ENCODE assay signal across 22 mouse cellular contexts in genomic region chr7:115779544-115779943, GRCm38 (mm10).
A peak's percentile ranks its signal among the peaks of the same experiment; 100 is the strongest.
DNase-seq lines count a peak whose midpoint lies in the region; ATAC-seq and TF ChIP-seq lines count a peak whose summit lies in the region.
"Had no signal": no experiment of that assay in that cellular context is flagged by ENCODE, and none has a peak within 500 bp of the region (broad histone marks: within the 10 kb centered on the region; RNA-seq: fewer than 3 reads in every experiment).

No protein-coding gene starts in this region.

- H3K9ac ChIP-seq in heart, embryonic 12.5 days, result no peak overlapping the region
- H3K9ac ChIP-seq in heart, embryonic 14.5 days (ENCODE audit: low read length), result no peak overlapping the region
- H3K9ac ChIP-seq in heart, embryonic 11.5 days (ENCODE audit: low read depth, low read length), result no peak overlapping the region
- no peak overlapping the region for H3K9ac ChIP-seq in intestine, postnatal 0 days (ENCODE audit: low read depth, low read length)
- H3K9ac ChIP-seq in hindbrain, embryonic 11.5 days (ENCODE audit: low read depth, low read length), result no peak overlapping the region
- H3K9ac ChIP-seq: embryonic facial prominence, embryonic 13.5 days; embryonic facial prominence, embryonic 15.5 days; forebrain, embryonic 12.5 days had no signal

- peaks cover 2% of the 10 kb centered on the region; the same call in 1 of the 2 replicates for H3K9me3 ChIP-seq in heart, embryonic 12.5 days (replicated peaks)
- H3K9me3 ChIP-seq in heart, embryonic 14.5 days (ENCODE audit: control insufficient read depth, low read length), result no peaks in the 10 kb centered on the region
- H3K9me3 ChIP-seq in heart, embryonic 11.5 days (replicated peaks; ENCODE audit: control insufficient read depth, low read length), result no peaks in the 10 kb centered on the region
- H3K9me3 ChIP-seq in intestine, postnatal 0 days (ENCODE audit: control insufficient read depth), result no peaks in the 10 kb centered on the region
- no peaks in the 10 kb centered on the region for H3K9me3 ChIP-seq in hindbrain, embryonic 11.5 days (ENCODE audit: control insufficient read depth, low read length)
- H3K9me3 ChIP-seq: embryonic facial prominence, embryonic 13.5 days; embryonic facial prominence, embryonic 15.5 days; forebrain, embryonic 10.5 days; forebrain, embryonic 12.5 days had no signal

- no peak for TF ChIP-seq CTCF in intestine, postnatal 0 days (IDR thresholded peaks at IDR 0.05; ENCODE audit: low read depth)

- no peaks in the 10 kb centered on the region for H3K27me3 ChIP-seq in heart, embryonic 12.5 days (replicated peaks)
- H3K27me3 ChIP-seq in heart, embryonic 14.5 days (ENCODE audit: control insufficient read depth, insufficient read depth, low read length), result no peaks in the 10 kb centered on the region
- H3K27me3 ChIP-seq in heart, embryonic 11.5 days (ENCODE audit: control insufficient read depth, insufficient read depth, low read length), result no peaks in the 10 kb centered on the region
- no peaks in the 10 kb centered on the region for H3K27me3 ChIP-seq in intestine, postnatal 0 days (replicated peaks; ENCODE audit: control insufficient read depth, insufficient read depth, low read length)
- H3K27me3 ChIP-seq in hindbrain, embryonic 11.5 days (ENCODE audit: control insufficient read depth, insufficient read depth, low read length), result no peaks in the 10 kb centered on the region
- H3K27me3 ChIP-seq: embryonic facial prominence, embryonic 13.5 days; embryonic facial prominence, embryonic 15.5 days; forebrain, embryonic 12.5 days had no signal

- intact Hi-C loops in heart, postnatal 36 days (cut with DNase I), result no loop called here

- WGBS in heart, embryonic 12.5 days, result 91% methylated on average over 2 of the region's 2 CpGs
- 70% methylated on average over 2 of the region's 2 CpGs for WGBS in heart, embryonic 14.5 days
- 81% methylated on average over 2 of the region's 2 CpGs for WGBS in heart, embryonic 11.5 days (ENCODE audit: insufficient replicate concordance)
- WGBS in intestine, postnatal 0 days, result 60% methylated on average over 2 of the region's 2 CpGs
- 93% methylated on average over 2 of the region's 2 CpGs for WGBS in hindbrain, embryonic 11.5 days

- ATAC-seq in heart, embryonic 12.5 days (ENCODE audit: insufficient number of reproducible peaks, low FRiP score), result no peak
- ATAC-seq in heart, embryonic 14.5 days (ENCODE audit: insufficient number of reproducible peaks, insufficient read depth, low FRiP score, low read depth), result no peak
- ATAC-seq in heart, embryonic 11.5 days (replicated peaks; ENCODE audit: insufficient number of reproducible peaks, low FRiP score, low TSS enrichment), result no peak
- peak; percentile 68 for ATAC-seq in intestine, postnatal 0 days
- no peak for ATAC-seq in hindbrain, embryonic 11.5 days (ENCODE audit: low FRiP score)
- ATAC-seq: forebrain, embryonic 14.5 days had no signal

- H3K4me2 ChIP-seq in heart, embryonic 12.5 days, result no peak overlapping the region
- no peak overlapping the region for H3K4me2 ChIP-seq in heart, embryonic 14.5 days (ENCODE audit: low read length)
- no peak overlapping the region for H3K4me2 ChIP-seq in heart, embryonic 11.5 days
- H3K4me2 ChIP-seq in intestine, postnatal 0 days (replicated peaks; ENCODE audit: low read depth), result no peak overlapping the region
- H3K4me2 ChIP-seq in hindbrain, embryonic 11.5 days (replicated peaks; ENCODE audit: low read depth, low read length), result no peak overlapping the region
- H3K4me2 ChIP-seq: embryonic facial prominence, embryonic 13.5 days; embryonic facial prominence, embryonic 15.5 days; forebrain, embryonic 12.5 days had no signal

- H3K4me3 ChIP-seq in heart, embryonic 12.5 days, result no peak overlapping the region
- no peak overlapping the region for H3K4me3 ChIP-seq in heart, embryonic 14.5 days (ENCODE audit: control insufficient read depth in 1 of 2, insufficient read depth in 1 of 2, low read depth in 1 of 2, low read length in 2 of 2)
- no peak overlapping the region for H3K4me3 ChIP-seq in heart, embryonic 11.5 days (ENCODE audit: low read depth, low read length)
- H3K4me3 ChIP-seq in intestine, postnatal 0 days (ENCODE audit: low read depth, low read length), result no peak overlapping the region
- H3K4me3 ChIP-seq in hindbrain, embryonic 11.5 days (ENCODE audit: low read depth, low read length), result no peak overlapping the region
- H3K4me3 ChIP-seq: embryonic facial prominence, embryonic 13.5 days; embryonic facial prominence, embryonic 15.5 days; erythroblast, embryonic 14.5 days; forebrain, embryonic 10.5 days; forebrain, embryonic 12.5 days had no signal

- H3K4me1 ChIP-seq in heart, embryonic 12.5 days (replicated peaks), result peaks cover 29% of the 10 kb centered on the region
- H3K4me1 ChIP-seq in heart, embryonic 14.5 days (ENCODE audit: control insufficient read depth in 2 of 2, insufficient read depth in 2 of 2, low read length in 2 of 2), result peaks cover 10 to 26% of the 10 kb centered on the region in 2 experiments
- H3K4me1 ChIP-seq in heart, embryonic 11.5 days (ENCODE audit: control insufficient read depth, insufficient read depth, low read length), result peaks cover 12% of the 10 kb centered on the region
- H3K4me1 ChIP-seq in intestine, postnatal 0 days (replicated peaks; ENCODE audit: control insufficient read depth, insufficient read depth, low read length), result 0 out of 2 replicates have a peak, but pooled peaks cover 2% of the 10 kb centered on the region
- 0 out of 2 replicates have a peak, but pooled peaks cover 2% of the 10 kb centered on the region for H3K4me1 ChIP-seq in hindbrain, embryonic 11.5 days (replicated peaks; ENCODE audit: control insufficient read depth, insufficient read depth, low read length)
- H3K4me1 ChIP-seq: embryonic facial prominence, embryonic 13.5 days; embryonic facial prominence, embryonic 15.5 days had no signal

- no peak for DNase-seq in heart, postnatal 36 days
- no peak for DNase-seq in hindbrain, embryonic 11.5 days (ENCODE audit: low spot score)
- DNase-seq: adrenal gland, adult 2 months; adrenal gland, postnatal 10 days; adrenal gland, postnatal 25 days; cerebellum, adult 11 months; cerebellum, adult 18-20 months; cerebellum, adult 8-10 months; cerebellum, adult 9-11 months; cerebellum, postnatal 14 days; cerebellum, postnatal 36 days; embryo, embryonic 11 days had no signal

- H3K36me3 ChIP-seq in heart, embryonic 12.5 days, result no peaks in the 10 kb centered on the region
- H3K36me3 ChIP-seq in heart, embryonic 14.5 days (ENCODE audit: control insufficient read depth, insufficient read depth, low read length), result no peaks in the 10 kb centered on the region
- H3K36me3 ChIP-seq in heart, embryonic 11.5 days (ENCODE audit: control insufficient read depth, insufficient read depth, low read length), result no peaks in the 10 kb centered on the region
- no peaks in the 10 kb centered on the region for H3K36me3 ChIP-seq in intestine, postnatal 0 days (ENCODE audit: control insufficient read depth, insufficient read depth)
- H3K36me3 ChIP-seq in hindbrain, embryonic 11.5 days (ENCODE audit: control insufficient read depth, insufficient read depth, low read length), result no peaks in the 10 kb centered on the region
- H3K36me3 ChIP-seq: embryonic facial prominence, embryonic 15.5 days; forebrain, embryonic 12.5 days had no signal

- peak overlapping the region; percentile 58; the same call in 1 of the 2 replicates for H3K27ac ChIP-seq in heart, embryonic 12.5 days (ENCODE audit: poor library complexity, severe bottlenecking)
- peak overlapping the region; percentile 7 to 34; a peak in 1 of 4 replicates for H3K27ac ChIP-seq in heart, embryonic 14.5 days (replicated peaks in 1 of 2; ENCODE audit: control insufficient read depth in 1 of 2, insufficient read depth in 1 of 2, low read depth in 2 of 2, low read length in 2 of 2)
- H3K27ac ChIP-seq in heart, embryonic 11.5 days (ENCODE audit: low read depth, low read length), result no peak overlapping the region
- no peak overlapping the region for H3K27ac ChIP-seq in intestine, postnatal 0 days (ENCODE audit: low read depth, low read length)
- H3K27ac ChIP-seq in hindbrain, embryonic 11.5 days (ENCODE audit: low read depth, low read length), result no peak overlapping the region
- H3K27ac ChIP-seq: embryonic facial prominence, embryonic 13.5 days; embryonic facial prominence, embryonic 15.5 days; forebrain, embryonic 10.5 days had no signal

Comparison
In these comparisons a context has a peak if more than half of its experiments do, and no peak if none do; other contexts are left out.
1. H3K27ac ChIP-seq: peak in heart, embryonic 12.5 days (single experiment) and heart, embryonic 14.5 days (2 of 2); none in heart, embryonic 11.5 days (single experiment), intestine, postnatal 0 days (single experiment) and hindbrain, embryonic 11.5 days (single experiment).